Mouse (Mus musculus) kidney, adult 18-20 months (tissue): Measurements from ENCODE around the gene Tbcel.

Experiments
- DNase-seq: peaks from one replicate; pipeline ENCODE4 v3.0.0; 2021

Tbcel gene

GRCm38 (mm10) chr9:42439446-42439845 is 68.2 kb downstream of the Tbcel start:
- no peak for DNase-seq

- no peak for DNase-seq
Measured at GRCm38 (mm10) chr9:42432155-42432554, 75.5 kb downstream of the Tbcel start.

- no peak for DNase-seq
Measured at GRCm38 (mm10) chr9:42431606-42432005, 76.0 kb downstream of the Tbcel start.

GRCm38 (mm10) chr9:42428060-42428924 is 79.3 kb downstream of the Tbcel start:
- DNase-seq: peak; percentile 14

GRCm38 (mm10) chr9:42426661-42427358 is 80.8 kb downstream of the Tbcel start:
- DNase-seq: no peak

- no peak for DNase-seq
Measured at GRCm38 (mm10) chr9:42423649-42424048, 84.0 kb downstream of the Tbcel start.

- no peak for DNase-seq
Measured at GRCm38 (mm10) chr9:42419687-42420086, 87.9 kb downstream of the Tbcel start.

- DNase-seq: no peak
Measured at GRCm38 (mm10) chr9:42418786-42419185, 88.8 kb downstream of the Tbcel start.

GRCm38 (mm10) chr9:42417352-42417952 is 90.2 kb downstream of the Tbcel start:
- no peak for DNase-seq

GRCm38 (mm10) chr9:42415184-42415583 is 92.4 kb downstream of the Tbcel start:
- DNase-seq: no peak

GRCm38 (mm10) chr9:42413345-42413744 is 94.3 kb downstream of the Tbcel start:
- DNase-seq: no peak

- no peak for DNase-seq
Measured at GRCm38 (mm10) chr9:42411296-42411695, 96.3 kb downstream of the Tbcel start.

- no peak for DNase-seq
Measured at GRCm38 (mm10) chr9:42405736-42406135, 101.9 kb downstream of the Tbcel start.

- no peak for DNase-seq
Measured at GRCm38 (mm10) chr9:42401486-42401885, 106.1 kb downstream of the Tbcel start.

- no peak for DNase-seq
Measured at GRCm38 (mm10) chr9:42399829-42400228, 107.8 kb downstream of the Tbcel start, which contains the start of gene Tecta. Tecta (minus strand) TSS chr9:42399929.

GRCm38 (mm10) chr9:42396141-42396540 is 111.5 kb downstream of the Tbcel start:
- DNase-seq: no peak

- no peak for DNase-seq
Measured at GRCm38 (mm10) chr9:42394903-42395302, 112.7 kb downstream of the Tbcel start.

GRCm38 (mm10) chr9:42394321-42394720 is 113.3 kb downstream of the Tbcel start:
- no peak for DNase-seq

GRCm38 (mm10) chr9:42392927-42393326 is 114.7 kb downstream of the Tbcel start:
- DNase-seq: no peak

GRCm38 (mm10) chr9:42388490-42388889 is 119.1 kb downstream of the Tbcel start:
- DNase-seq: no peak

GRCm38 (mm10) chr9:42387038-42387437 is 120.6 kb downstream of the Tbcel start:
- no peak for DNase-seq

GRCm38 (mm10) chr9:42385656-42386055 is 122.0 kb downstream of the Tbcel start:
- no peak for DNase-seq

- no peak for DNase-seq
Measured at GRCm38 (mm10) chr9:42382628-42383347, 124.8 kb downstream of the Tbcel start.
